Mouse (Mus musculus) frontal cortex, postnatal 10 days (tissue): ENCODE data around the gene Utp3.
A peak's percentile ranks its signal among the peaks of the same experiment; 100 is the strongest.

ENCODE experiments used
- DNase-seq, 2 experiments: peaks; one replicate each; pipeline ENCODE4 v3.0.0; 2022; ENCODE audit warnings: low spot score in 2 of 2, mixed read lengths in 1 of 2

The Utp3 gene

GRCm38 (mm10) chr5:88569541-88569940 lies 15.3 kb downstream of the Utp3 start:
- DNase-seq: no peak

- no peak for DNase-seq
Measured at GRCm38 (mm10) chr5:88574829-88575228, 20.6 kb downstream of the Utp3 start.

DNA sequence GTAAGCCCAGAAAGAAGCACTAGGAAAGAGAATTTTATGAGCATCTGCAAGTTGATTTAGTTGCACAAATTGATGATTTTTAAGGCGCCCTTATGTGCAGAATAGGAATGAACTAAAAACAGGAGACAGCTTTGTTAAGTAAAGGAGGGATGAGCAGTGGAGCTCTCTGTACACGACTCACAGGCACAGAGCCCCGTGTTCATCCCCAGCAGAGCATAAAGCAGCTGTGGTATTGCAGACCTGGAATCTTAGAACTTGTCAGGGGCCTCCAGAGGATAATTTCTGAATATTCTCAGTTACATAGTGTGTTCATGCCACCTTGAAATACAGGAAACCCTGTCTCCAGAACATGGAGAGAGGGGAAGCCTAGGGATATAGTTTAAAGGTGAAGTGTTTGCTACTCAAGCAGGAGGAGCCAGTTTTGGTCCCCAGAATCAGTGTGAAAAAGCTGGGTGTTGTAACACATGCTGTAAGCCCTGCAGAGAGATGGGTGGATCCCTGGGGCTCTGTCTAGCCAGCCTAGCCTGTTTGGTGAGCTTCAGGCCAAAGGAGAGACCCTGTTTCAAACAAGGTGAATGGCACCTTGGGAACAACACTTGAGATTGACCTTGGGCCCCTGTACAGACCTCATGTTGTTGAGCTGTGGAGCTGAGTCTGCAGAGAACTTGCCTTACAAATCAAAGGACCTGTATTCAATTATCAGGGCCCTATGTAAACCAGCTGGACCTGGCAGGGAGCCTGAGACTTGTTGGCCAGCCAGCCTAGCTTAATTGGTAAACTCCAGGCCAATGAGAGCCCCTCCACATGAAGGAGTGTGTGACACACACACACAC lies 21.5 kb downstream of the Utp3 start:
- no peak for DNase-seq

DNA sequence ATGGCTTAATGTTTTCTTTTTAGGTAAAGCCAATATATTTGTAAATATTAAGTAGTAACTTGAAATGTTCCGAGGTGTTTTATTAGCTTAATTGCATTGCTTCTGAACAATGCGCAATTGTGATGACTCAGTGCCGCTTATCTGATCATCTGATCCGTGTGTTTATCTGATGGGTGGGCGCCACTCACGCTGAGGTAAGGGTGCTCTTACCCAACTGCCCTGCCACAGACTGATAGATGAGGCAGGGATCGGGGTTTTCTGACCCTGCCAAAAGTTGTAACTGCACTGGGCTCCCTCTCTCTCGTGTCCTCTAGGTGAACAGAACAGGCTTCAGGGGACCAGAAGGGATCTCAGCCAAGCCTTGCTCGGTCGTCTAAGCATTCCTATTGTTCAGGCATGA lies 26.4 kb downstream of the Utp3 start:
- no peak for DNase-seq

GRCm38 (mm10) chr5:88581343-88581742 lies 27.1 kb downstream of the Utp3 start:
- DNase-seq: no peak

GRCm38 (mm10) chr5:88583271-88584031 lies 29.2 kb downstream of the Utp3 start:
- peak; percentile 81 to 89 for DNase-seq

DNA sequence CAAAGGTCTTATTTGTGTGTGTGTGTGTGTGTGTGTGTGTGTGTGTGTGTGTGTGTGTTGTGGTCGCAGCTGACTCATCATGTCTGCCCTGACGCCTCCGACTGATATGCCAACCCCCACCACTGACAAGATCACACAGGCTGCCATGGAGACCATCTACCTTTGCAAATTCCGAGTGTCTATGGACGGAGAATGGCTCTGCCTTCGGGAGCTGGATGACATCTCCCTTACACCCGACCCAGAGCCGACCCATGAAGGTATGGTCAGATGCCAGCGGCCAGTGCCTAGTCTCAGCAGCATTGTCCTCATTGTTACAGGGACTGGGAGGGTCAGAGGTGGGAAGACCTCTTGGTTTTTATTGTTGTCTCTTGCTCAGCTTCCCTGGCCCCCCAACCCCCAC lies 29.8 kb downstream of the Utp3 start:
- peak; percentile 33 to 43 for DNase-seq

DNA sequence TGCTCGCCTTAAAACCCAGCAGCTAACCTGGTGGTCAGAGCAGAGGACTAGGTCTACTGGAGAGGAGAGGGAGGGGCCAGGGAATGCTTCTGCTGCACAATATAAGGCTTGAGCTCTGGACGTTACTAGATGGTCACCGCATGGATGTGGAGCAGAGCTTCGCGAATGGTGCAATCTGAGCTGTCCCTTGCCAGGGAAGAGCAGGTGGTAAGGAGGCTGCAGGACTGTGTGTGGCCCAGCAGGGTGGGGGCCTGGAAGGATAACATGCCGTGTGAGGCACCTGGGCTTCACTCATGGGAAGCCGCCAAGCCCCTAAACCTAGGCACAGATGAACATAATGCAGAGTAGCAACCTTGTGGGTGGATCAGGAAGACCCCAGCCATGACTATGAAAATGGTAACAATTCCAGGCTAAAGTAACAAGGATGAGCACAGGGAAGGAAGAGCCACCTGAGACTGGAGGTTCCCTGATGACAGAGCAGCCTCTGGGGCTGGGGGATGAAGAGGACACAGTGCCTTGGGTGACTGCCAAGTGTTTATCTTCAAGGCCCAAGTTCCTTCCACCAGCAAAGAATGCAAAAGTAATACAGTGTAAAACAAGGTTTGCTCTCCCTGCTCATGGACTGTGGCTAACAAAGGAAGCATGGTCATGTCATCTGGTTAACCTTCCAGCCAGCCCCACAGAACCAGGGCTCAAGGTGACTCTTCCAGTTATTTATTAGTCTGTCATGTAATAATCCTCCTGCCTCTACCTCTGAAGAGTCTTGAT lies 32.3 kb downstream of the Utp3 start:
- no peak for DNase-seq

- no peak for DNase-seq
Measured at GRCm38 (mm10) chr5:88587211-88587934, 33.1 kb downstream of the Utp3 start.

- no peak for DNase-seq
Measured at GRCm38 (mm10) chr5:88588481-88588880, 34.2 kb downstream of the Utp3 start.

GRCm38 (mm10) chr5:88593421-88594172 lies 39.3 kb downstream of the Utp3 start:
- DNase-seq: no peak

DNA sequence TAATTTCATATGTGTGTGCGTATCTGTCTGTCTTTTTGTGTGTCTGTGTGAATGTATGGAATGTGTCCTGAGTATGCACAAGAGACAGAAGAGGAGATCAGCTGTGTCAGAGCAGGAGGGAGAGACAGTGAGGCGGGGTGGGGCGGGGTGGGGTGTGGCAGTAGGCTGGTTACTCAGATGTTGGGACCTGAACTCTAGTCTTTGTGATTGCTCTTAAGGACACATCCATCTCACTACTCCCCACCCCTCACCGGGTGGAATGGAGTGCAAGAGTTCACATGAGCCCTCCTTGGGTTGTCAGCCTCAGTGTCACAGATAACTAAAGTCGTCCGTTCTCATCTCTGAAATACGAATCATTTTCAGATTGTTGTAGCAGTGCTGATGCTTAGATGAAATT lies 39.9 kb downstream of the Utp3 start:
- DNase-seq: no peak

GRCm38 (mm10) chr5:88595537-88596455 lies 41.5 kb downstream of the Utp3 start:
- DNase-seq: no peak

GRCm38 (mm10) chr5:88598961-88599360 lies 44.7 kb downstream of the Utp3 start:
- DNase-seq: no peak

DNA sequence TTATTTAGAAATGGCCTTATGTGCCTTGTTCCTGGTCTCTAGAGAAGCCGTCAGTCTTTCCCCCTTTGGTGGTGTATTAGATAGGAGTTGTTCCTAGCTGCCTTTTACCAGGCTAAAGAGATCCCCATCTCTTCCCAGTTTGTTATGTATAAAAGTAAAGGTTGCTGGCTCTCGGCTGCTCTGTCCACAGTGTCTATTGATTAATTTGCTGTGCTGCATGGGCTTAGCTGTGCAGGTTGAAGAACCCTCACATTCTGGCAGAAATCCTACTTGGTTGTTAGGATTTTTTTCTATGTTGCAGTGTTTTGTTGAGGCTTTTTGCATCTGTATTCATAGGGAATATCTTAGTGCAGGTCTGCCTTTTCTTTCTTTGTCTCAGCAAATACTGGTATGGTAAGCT lies 47.8 kb downstream of the Utp3 start:
- no peak for DNase-seq

- DNase-seq: no peak
Measured at GRCm38 (mm10) chr5:88602713-88603112, 48.5 kb downstream of the Utp3 start.

GRCm38 (mm10) chr5:88604046-88604445 lies 49.8 kb downstream of the Utp3 start:
- DNase-seq: no peak

DNA sequence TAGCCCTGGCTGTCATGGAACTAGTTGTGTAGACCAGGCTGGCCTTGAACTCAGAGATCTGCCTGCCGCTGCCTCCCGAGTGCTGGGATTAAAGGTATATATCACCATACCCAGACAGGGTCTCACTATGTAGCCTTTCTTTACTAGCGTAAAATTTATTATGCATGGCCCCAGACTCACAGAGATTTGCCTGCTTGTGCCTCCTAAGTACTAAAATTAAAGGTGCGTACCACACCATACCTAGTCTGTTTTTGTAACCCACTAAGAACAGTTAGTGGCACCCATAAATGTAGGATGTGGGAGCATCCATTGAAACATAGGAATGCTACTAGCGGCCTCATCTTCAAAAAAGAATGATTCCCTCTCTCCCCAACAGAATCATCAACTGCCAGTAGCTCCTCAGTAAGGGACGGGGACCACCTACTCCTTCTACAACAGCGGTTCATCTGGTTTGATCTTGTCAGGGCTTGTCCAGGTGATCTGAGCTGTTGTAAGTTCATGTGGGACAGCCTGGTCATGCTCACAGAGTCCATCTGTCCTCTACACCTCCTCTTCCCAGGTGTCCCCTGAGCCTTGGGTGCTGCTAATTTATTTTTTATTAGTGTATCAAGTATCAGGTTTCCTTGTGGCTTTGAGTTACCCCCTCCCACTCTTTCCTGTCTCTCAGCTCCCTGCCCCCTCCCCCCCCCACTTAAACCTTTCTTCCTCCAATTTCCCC lies 50.5 kb downstream of the Utp3 start:
- DNase-seq: no peak
